Mouse (Mus musculus) mouse trophoblast stem cell (cell line): ENCODE results near the gene Egr4.

Experiments used
- in situ Hi-C, 2 experiments: fragments of 300-500 bp; cut with MseI, MboI; formaldehyde crosslinking; loops; 2 replicates in 1 of 2; 3 replicates in 1 of 2; pipeline ENCODE4 v1.15.1; 2025

Egr4 gene

DNA sequence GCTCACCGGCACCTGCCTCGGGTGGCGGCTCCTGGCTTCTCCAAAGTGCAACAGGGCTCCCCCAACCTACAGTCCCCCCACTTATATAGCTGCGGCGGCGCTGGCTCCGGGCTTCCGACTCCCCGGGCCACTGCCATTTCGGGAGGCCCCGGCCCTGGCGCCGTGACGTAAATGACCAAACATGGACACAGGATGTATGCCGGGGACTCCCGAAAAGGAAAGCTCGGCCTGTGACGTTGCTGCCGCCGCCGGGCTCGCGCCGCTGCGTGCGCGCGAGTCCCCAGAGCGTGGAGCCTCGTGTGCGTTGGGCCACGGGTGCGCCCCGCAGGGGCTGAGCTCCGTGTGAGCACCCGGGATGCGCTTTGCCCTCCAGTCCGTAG lies at the start of gene Egr4:
Gene Egr4 (minus strand): TSS at position 59 of the 380 bp plus-strand sequence.
- in situ Hi-C loops, result no loop called here

GRCm38 (mm10) chr6:85562374-85562773 lies 49.0 kb upstream of the Egr4 start:
- in situ Hi-C loops, result no loop called here

DNA sequence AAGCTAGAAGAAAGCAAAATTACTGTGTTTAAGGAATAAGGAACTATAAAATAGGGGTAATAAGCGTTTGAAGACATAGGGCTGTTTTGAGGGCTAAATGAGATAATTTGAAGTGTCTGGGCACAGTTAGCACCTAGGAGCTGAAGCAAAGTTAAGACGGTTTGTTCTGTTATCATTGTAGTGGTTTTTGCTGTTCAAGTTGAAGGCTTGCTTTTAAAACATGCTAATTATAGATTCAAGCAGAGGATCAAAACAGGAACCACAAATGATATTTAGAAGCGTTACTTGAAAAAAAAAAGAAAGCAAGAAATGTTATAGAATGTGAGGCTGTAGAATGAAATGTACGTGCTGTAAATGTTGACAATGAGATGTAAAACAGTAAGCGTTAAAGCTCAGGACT lies 34.3 kb upstream of the Egr4 start:
- in situ Hi-C loops, result no loop called here

GRCm38 (mm10) chr6:85544251-85544881 lies 31.0 kb upstream of the Egr4 start:
- in situ Hi-C loops, result no loop called here

DNA sequence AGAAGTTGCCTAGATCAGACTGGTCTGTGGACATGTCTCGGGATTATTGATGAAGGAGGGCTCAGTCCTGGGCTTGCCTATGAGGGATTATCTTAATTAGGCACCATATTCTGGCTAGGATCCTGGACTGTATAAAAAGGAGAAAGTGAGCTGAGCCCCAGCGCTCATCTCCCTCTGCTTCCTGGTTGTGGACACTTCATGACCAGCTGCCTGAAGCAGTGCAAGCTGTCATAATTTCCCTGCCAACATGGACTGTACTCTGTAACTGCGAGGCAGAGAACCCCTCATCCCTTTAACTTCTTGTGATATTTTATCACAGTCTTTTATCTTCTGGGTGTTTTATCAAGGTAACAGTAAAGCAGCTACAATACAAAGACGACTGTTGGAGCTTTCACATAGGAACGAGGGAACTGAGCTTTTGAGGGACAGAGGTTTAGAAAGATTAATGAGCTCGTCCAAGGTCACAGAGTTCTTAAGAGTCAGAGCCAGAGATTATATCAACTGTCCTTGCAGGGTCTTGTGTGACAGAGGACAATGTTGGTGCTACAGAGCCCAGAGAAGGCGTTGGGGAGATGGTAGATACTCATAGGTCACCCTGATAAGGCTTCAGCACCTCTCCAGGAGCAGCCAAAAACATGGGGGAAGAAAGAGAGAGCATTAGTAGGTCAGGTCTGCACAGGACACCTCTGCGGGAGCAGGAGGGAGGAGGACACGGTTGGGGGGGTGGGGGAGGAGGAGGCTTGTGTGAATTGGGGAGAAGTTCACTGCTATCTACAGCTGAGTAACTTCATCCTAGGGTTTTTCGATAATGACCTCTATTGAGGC lies 30.2 kb upstream of the Egr4 start:
- in situ Hi-C loops, result no loop called here

- in situ Hi-C loops, result no loop called here
Measured at GRCm38 (mm10) chr6:85522825-85523224, 9.4 kb upstream of the Egr4 start.

GRCm38 (mm10) chr6:85522026-85522425 lies 8.6 kb upstream of the Egr4 start:
- in situ Hi-C loops, result no loop called here

DNA sequence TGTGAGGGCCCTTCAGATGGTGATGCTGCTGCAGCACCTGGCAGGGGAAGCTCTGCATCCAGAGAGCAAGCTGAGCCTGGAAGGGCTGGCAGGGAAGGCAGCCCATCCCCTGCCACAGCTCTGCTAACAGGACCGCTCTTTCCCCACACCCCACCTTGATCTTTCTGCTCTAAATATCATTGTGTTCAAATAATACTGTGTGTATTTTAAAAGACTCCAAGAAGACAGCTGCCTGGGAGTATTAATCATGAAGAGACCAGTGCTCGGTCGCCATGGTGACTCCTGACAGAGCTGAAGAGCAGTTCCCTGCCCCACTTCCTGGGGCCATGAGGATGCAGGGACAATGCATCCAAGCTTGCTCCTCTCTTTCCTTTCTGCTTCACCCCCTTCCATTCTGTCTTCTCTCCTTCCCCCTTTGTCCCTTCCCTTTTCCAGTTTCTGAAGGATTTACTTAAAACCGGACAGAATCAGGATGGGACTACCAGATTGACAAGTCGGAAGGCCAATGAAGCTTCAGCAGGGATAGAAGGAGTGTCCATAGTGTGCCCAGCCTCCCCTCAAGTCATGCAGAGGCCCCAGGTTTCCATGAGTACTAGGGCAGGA lies 4.8 kb upstream of the Egr4 start:
- in situ Hi-C loops, result no loop called here

- in situ Hi-C loops, result no loop called here
Measured at GRCm38 (mm10) chr6:85515941-85516340, 2.6 kb upstream of the Egr4 start.

GRCm38 (mm10) chr6:85512577-85513530 lies 535 bp downstream of the Egr4 start:
- in situ Hi-C loops, result no loop called here

GRCm38 (mm10) chr6:85512056-85512440 lies 1.3 kb downstream of the Egr4 start:
- in situ Hi-C loops, result no loop called here

DNA sequence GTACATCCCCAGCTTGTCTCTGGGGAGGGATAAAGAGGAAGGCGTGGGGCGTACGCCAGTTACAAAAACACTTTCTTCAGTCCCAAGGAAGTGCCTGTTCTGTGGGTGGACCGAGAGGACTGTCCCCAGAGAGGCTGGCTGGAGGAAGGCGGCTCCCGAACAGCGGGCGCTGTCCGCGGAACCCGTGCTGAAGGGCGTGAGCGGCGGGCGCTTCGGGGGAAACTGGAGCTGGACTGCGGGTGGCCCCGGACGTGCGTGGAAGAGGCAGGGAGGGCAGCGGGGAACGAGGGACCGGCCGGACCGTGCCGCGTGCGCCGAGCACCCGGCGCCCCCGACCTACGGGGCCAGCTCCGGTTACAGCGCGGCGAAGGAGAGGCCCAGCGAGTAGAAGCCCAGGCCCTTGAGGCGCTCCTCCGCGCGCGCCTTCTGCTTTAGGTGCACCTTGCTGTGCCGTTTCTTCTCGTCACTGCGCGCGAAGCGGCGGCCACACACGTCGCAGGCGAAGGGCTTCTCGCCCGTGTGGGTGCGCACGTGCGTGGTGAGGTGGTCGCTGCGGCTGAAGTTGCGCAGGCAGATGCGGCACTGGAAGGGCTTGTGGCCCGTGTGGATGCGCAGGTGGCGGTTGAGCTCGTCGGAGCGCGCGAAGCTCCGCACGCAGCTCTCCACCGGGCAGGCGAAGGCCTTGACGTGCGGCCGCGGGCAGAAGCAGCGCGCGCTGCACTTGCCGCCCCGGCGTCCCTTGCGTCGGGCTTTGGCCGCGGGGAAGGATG lies 1.9 kb downstream of the Egr4 start:
- in situ Hi-C loops, result no loop called here

GRCm38 (mm10) chr6:85510476-85510875 lies 2.9 kb downstream of the Egr4 start:
- in situ Hi-C loops, result no loop called here

DNA sequence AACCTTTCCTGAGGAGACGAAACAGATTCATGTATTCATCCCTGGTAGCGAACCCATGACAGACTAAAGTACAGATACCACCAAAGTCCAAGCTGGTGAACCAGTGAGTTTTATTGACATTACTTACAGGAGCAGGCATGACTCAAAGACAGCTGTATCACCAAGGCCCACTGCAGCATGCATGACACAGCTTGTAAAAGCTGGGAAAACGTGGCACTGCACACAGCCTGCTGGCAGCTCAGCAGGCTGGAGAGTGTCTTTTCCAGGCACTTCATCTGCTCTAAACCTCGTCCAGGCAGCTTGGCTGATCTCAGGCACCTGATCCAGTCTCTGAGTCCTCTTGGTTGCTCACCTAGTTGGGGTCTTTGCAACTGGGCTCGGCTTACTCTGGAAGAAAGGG lies 4.8 kb downstream of the Egr4 start:
- in situ Hi-C loops, result no loop called here

- in situ Hi-C loops, result no loop called here
Measured at GRCm38 (mm10) chr6:85504908-85505307, 8.5 kb downstream of the Egr4 start.

- in situ Hi-C loops, result no loop called here
Measured at GRCm38 (mm10) chr6:85502911-85503250, 10.5 kb downstream of the Egr4 start, which contains the start of gene Fbxo41. Gene Fbxo41, minus strand, starts transcription at chr6:85502994.

- in situ Hi-C loops, result no loop called here
Measured at GRCm38 (mm10) chr6:85502103-85502910, 11.1 kb downstream of the Egr4 start.

- in situ Hi-C loops, result no loop called here
Measured at GRCm38 (mm10) chr6:85501571-85502102, 11.8 kb downstream of the Egr4 start.

DNA sequence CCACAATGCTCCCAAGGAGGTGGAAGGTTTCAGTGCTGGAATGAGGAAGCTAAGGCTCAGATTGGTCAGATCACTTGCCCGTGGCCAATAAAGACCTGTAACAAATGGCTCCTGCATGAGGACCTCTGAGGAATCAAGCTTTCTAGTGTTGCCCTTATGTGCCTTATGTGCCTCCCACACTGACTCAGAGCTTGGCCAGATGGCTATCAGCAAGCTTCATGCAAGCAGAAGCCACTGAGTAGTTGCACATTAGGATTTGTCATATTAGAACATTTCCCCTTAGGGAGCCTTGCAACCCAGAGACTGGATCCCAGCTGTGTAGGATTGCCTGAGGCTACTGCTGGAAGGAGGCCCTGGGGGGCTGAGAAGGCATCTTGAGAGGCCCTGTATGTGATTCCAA lies 13.0 kb downstream of the Egr4 start:
- in situ Hi-C loops, result no loop called here

DNA sequence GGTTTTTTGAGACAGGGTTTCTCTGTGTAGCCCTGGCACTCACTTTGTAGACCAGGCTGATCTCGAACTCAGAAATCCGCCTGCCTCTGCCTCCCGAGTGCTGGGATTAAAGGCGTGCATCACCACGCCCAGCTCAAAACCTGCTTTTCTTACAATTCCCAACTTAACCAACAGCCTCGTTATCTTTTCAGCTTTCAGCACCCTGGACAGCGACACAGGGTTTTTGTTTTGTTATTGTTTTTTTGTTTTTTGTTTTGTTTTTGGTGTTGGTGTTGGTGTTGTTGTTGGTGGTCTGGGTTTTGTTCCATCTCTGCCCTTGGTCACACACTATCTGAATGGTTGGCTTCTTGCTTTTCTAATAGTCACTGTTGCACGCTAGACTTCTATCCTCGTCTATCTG lies 15.2 kb downstream of the Egr4 start:
- in situ Hi-C loops, result no loop called here
